Mouse (Mus musculus) kidney, postnatal 4 days (tissue): ENCODE results near the gene Lonp1.
"Not testable (repeated sequence)": the region's sequence is repeated elsewhere in the genome, so short reads cannot be mapped to it uniquely, and the experiment has no call there.

Experiments used
- DNase-seq, 2 experiments: peaks; one replicate each; pipeline ENCODE4 v3.0.0; 2021; ENCODE audit warnings: mixed read lengths in 2 of 2

The Lonp1 gene

GRCm38 (mm10) chr17:56625495-56625894, 1.2 kb downstream of the Lonp1 start:
- DNase-seq: no peak

DNA sequence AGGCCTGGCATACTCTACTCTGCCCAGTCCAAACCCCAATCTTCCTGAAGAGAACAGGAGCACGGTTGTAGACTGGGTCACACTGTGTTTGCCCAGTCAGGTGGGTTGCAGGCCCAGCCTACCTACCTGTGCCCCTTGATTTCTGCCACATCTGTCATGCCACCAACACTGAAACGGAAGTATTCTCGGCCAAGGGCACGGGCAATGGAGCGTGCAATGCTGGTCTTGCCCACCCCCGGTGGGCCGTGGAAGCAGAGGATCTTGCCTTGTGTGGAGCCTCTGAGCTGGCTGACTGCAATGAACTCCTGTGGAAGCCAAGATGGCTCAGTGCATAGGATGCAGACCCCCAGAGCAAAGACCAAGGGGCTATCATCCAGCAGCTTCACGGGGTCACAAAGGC, 9.1 kb downstream of the Lonp1 start:
- no peak for DNase-seq

- no peak for DNase-seq
Measured at GRCm38 (mm10) chr17:56616725-56617124, 10.0 kb downstream of the Lonp1 start.

GRCm38 (mm10) chr17:56615792-56616191, 10.9 kb downstream of the Lonp1 start:
- DNase-seq: no peak

- DNase-seq: no peak
Measured at GRCm38 (mm10) chr17:56615136-56615784, 11.4 kb downstream of the Lonp1 start.

- DNase-seq: peak in 1 of 2 experiments; percentile 55
Measured at GRCm38 (mm10) chr17:56614391-56615135, 12.1 kb downstream of the Lonp1 start.

GRCm38 (mm10) chr17:56613893-56614292, 12.8 kb downstream of the Lonp1 start:
- peak; percentile 51 to 64 for DNase-seq

DNA sequence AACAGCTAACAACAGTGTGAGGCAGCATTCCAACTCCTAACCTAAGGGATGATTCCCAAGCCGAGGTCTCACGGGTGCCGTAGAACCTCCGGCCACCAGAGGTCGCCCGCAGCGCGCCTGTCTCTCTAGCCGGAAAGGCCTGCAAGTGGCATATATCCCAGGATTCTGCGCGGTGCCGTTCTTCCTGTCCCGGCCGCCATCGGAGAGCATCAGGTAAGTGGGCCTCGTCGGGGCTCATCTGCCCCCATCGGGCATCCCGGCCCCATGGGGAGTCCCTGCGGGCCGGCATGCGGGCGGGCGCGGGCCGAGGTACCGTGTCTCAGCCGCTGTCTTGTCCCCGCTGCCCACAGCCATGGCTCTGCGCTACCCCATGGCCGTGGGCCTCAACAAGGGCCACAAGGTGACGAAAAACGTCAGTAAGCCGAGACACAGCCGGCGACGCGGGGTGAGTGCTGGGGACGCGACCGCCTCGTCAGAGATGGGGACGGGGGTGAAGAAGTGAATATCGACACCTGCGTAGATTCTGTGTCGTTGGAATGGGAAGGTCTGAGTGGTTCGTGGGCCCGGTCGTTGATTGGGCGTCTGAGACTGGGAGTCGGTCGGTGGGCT, 13.3 kb downstream of the Lonp1 start, which contains the start of gene Rpl36:
TSS of gene Rpl36 (plus strand) at position 181 of the 609 bp plus-strand sequence.
- peak; percentile 98 for DNase-seq

DNA sequence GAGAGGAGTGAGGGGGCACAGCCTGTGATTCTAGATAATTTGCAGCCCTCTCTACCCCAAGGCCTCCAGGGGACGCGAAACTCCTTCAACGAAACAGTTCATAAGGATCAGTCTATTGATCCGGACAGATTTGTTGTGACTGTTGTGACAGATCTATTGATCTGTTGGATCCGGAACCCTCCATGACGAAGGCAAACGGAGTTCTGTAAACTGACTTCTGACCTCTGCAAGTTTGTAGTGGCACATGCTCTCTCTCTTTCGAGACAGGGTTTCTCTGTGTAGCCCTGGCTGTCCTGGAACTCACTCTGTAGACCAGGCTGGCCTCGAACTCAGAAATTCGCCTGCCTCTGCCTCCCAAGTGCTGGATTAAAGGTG, 14.1 kb downstream of the Lonp1 start:
- DNase-seq: not testable (repeated sequence)

DNA sequence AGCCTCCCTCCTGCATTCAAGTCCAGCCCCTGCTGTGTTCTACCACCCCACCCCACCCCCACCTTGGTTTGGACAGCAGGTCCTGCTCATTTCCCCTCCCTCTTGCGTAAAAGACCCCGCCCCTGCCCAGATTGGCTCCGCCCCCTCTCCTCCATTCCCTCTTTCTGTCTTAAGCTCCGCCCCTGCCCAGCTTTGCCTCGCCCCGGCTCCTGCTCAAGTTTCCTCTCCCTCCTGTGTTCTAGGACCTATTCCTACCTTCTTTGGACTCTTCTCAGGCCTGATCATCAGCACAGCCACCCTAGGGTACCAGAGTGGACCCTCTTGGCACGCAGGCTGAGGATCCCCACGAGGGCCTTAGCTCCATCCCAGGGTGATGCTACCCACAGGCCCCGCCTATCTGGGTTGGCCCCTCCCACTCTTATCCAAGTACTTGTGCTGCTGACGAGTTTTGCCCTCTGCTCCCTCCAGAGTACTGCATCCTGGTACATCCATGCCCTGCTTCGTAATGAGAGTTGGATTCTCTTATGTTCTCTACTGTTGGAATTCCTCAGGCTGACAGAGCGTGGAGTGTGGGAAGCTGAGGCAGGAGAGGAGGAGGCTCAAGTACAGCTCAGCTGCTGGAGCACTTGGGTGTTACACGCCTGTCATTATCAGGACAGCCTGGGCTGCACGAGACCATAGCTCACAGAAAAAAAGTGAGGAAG, 14.7 kb downstream of the Lonp1 start:
- DNase-seq: peak; percentile 79 to 83

GRCm38 (mm10) chr17:56611323-56611722, 15.4 kb downstream of the Lonp1 start:
- DNase-seq: no peak

- peak; percentile 94 to 96 for DNase-seq
Measured at GRCm38 (mm10) chr17:56609452-56610171, 17.1 kb downstream of the Lonp1 start, which contains the start of gene 2410015M20Rik. Gene 2410015M20Rik (minus strand): TSS chr17:56609771.

DNA sequence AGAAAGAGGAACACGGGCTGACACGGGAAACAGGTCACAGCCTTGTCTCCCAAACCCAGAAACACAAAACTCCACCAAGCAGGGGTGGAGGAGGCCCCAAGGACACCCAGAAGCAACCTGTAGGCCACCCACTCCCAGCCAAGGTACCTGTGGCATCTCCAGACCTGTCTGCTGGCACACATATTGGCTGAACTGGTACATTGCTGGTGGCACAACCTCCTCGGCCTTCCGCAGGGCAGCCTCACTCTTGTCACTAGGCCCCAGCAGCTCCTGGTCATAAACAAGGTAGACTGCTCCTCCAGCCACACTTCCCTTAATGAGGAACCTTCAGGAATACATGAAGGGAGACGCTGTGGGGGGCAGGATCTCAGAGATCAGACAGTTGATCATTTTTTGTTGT, 18.0 kb downstream of the Lonp1 start:
- DNase-seq: peak in 1 of 2 experiments; percentile 18

- DNase-seq: no peak
Measured at GRCm38 (mm10) chr17:56607521-56608062, 19.1 kb downstream of the Lonp1 start.

- no peak for DNase-seq
Measured at GRCm38 (mm10) chr17:56605431-56605830, 21.3 kb downstream of the Lonp1 start.

DNA sequence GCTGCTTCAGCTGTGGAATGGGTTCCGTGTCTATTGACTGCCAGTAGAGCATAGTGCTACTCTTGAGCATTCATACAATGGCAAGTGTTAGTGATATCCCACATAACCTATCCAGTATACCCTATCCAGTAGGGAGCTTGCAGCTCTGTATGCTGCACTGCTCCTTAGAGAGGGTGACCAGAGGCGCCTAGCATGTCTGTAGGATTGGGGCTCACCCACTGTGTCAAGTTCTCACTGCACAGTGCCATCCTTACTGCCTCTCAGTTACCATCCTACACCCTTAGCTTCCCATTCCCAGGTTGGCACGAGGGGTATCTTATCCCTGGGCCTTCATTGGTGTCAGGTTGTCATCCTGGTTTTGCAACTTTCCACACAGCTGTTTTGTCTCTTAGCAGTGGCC, 22.3 kb downstream of the Lonp1 start:
- no peak for DNase-seq

- no peak for DNase-seq
Measured at GRCm38 (mm10) chr17:56604070-56604380, 22.7 kb downstream of the Lonp1 start.

GRCm38 (mm10) chr17:56603186-56604069, 23.3 kb downstream of the Lonp1 start:
- no peak for DNase-seq

GRCm38 (mm10) chr17:56593527-56594271, 33.0 kb downstream of the Lonp1 start:
- DNase-seq: peak in 1 of 2 experiments; percentile 49

DNA sequence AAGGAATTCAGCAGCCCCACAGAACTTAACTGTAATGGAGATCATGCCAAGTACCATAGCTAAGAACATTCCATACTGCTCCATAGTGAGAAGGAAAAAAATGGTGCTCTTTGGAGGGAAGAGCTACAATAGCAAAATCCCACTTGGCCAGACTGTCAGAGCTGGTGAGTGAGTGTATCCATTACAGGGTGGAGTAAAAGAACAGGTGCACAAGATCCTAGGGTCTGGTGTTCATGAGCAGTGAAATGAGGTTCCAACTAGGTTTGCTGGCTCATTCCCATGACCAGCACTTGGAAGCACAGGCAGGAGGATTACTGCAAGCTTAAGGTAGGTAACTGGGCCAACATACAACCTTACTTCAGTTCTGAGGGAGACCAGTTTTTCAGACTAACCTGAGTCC, 34.1 kb downstream of the Lonp1 start:
- DNase-seq: no peak

- no peak for DNase-seq
Measured at GRCm38 (mm10) chr17:56588921-56589320, 37.8 kb downstream of the Lonp1 start.
